Mouse (Mus musculus) brain, embryonic 18.5 days (tissue): Measurements from ENCODE around the gene Fibp.
A peak's percentile ranks its signal among the peaks of the same experiment; 100 is the strongest.
"Not testable (repeated sequence)": the region's sequence is repeated elsewhere in the genome, so short reads cannot be mapped to it uniquely, and the experiment has no call there.

Source experiments
- DNase-seq: peaks from one replicate; pipeline ENCODE4 v3.0.0-alpha.2; 2012; ENCODE audit warnings: low read depth, low spot score

Fibp gene

GRCm38 (mm10) chr19:5487768-5488550, 27.5 kb downstream of the Fibp start, which contains the start of gene Mus81:
Gene Mus81, minus strand, starts transcription at chr19:5488402.
- peak; percentile 89 for DNase-seq

- peak; percentile 91 for DNase-seq
Measured at GRCm38 (mm10) chr19:5488878-5489571, 28.6 kb downstream of the Fibp start.

- DNase-seq = not testable (repeated sequence)
Measured at GRCm38 (mm10) chr19:5489721-5490120, 29.3 kb downstream of the Fibp start.

GRCm38 (mm10) chr19:5490313-5490897, 30.0 kb downstream of the Fibp start, which contains the start of gene Cfl1:
Gene Cfl1, plus strand, starts transcription at chr19:5490455.
- peak; percentile 92 for DNase-seq

- DNase-seq = no peak
Measured at GRCm38 (mm10) chr19:5490898-5491708, 30.7 kb downstream of the Fibp start.

- DNase-seq = no peak
Measured at GRCm38 (mm10) chr19:5492641-5493040, 32.2 kb downstream of the Fibp start.

- DNase-seq = not testable (repeated sequence)
Measured at GRCm38 (mm10) chr19:5493301-5493721, 32.9 kb downstream of the Fibp start.

GRCm38 (mm10) chr19:5494314-5494713, 33.9 kb downstream of the Fibp start:
- DNase-seq = no peak

- DNase-seq = no peak
Measured at GRCm38 (mm10) chr19:5495353-5496051, 35.1 kb downstream of the Fibp start.

GRCm38 (mm10) chr19:5496052-5496370, 35.6 kb downstream of the Fibp start:
- DNase-seq = no peak

- DNase-seq = no peak
Measured at GRCm38 (mm10) chr19:5500330-5500875, 40.0 kb downstream of the Fibp start.

GRCm38 (mm10) chr19:5503687-5504086, 43.3 kb downstream of the Fibp start, which contains the start of gene 1700020D05Rik:
Gene 1700020D05Rik, minus strand, starts transcription at chr19:5503787.
- no peak for DNase-seq

- peak; percentile 98 for DNase-seq
Measured at GRCm38 (mm10) chr19:5510031-5511026, 49.9 kb downstream of the Fibp start, which contains the start of gene Snx32. Gene Snx32, minus strand, starts transcription at chr19:5510538.

- DNase-seq = no peak
Measured at GRCm38 (mm10) chr19:5511074-5511632, 50.7 kb downstream of the Fibp start.

- DNase-seq = no peak
Measured at GRCm38 (mm10) chr19:5512091-5513004, 51.9 kb downstream of the Fibp start.

- DNase-seq = no peak
Measured at GRCm38 (mm10) chr19:5513005-5513349, 52.6 kb downstream of the Fibp start.
